Mouse (Mus musculus) forebrain, embryonic 14.5 days (tissue): ENCODE measurements at regions not wholly inside any gene's neighbourhood (a gene's known extent, or its start where the extent isn't known, plus 50 kb on each side); places are given as distances from the start of the nearest gene placed in this dataset.
A peak's percentile ranks its signal among the peaks of the same experiment; 100 is the strongest.

Experiments
- ATAC-seq: fragments of 200-750 bp; cut with Nextera tagmentation; 2 replicates; pipeline ENCODE4 v1.8.0; 2017; ENCODE audit warnings: mild to moderate bottlenecking, moderate library complexity
- DNase-seq: peaks from one replicate; pipeline ENCODE4 v3.0.0-alpha.2; 2015; ENCODE audit warnings: low spot score
- H3K27ac ChIP-seq: fragments of 300-500 bp; sonication (generic); 2 replicates; pipeline ENCODE4 v1.5.1; 2014; ENCODE audit warnings: low read depth, mild to moderate bottlenecking, control low read depth, low read length, moderate library complexity
- H3K27me3 ChIP-seq: fragments of 300-500 bp; sonication (generic); replicated peaks from 2 replicates; pipeline ENCODE4 v1.6.1; 2014; ENCODE audit warnings: low read length, control low read depth, mixed read lengths; ENCODE audit not compliant: control insufficient read depth, insufficient read depth
- H3K36me3 ChIP-seq: fragments of 300-500 bp; sonication (generic); 2 replicates; pipeline ENCODE4 v1.6.1; 2014; ENCODE audit warnings: low read length, control low read depth; ENCODE audit not compliant: control insufficient read depth, insufficient read depth
- H3K4me1 ChIP-seq: fragments of 300-500 bp; sonication (generic); 2 replicates; pipeline ENCODE4 v1.6.1; 2014; ENCODE audit warnings: antibody characterized with exemption, low read length, control low read depth; ENCODE audit not compliant: control insufficient read depth, insufficient read depth
- H3K4me2 ChIP-seq: fragments of 300-500 bp; sonication (generic); 2 replicates; pipeline ENCODE4 v1.6.1; 2014; ENCODE audit warnings: mild to moderate bottlenecking, control low read depth, low read length
- H3K4me3 ChIP-seq: fragments of 300-500 bp; sonication (generic); 2 replicates; pipeline ENCODE4 v1.5.1; 2014; ENCODE audit warnings: low read depth, low read length, control low read depth
- H3K9ac ChIP-seq: fragments of 300-500 bp; sonication (generic); 2 replicates; pipeline ENCODE4 v1.6.1; 2014; ENCODE audit warnings: mild to moderate bottlenecking, low read length, control low read depth, moderate library complexity
- H3K9me3 ChIP-seq: fragments of 300-500 bp; sonication (generic); replicated peaks from 2 replicates; pipeline ENCODE4 v1.6.1; 2016; ENCODE audit warnings: low read length, control low read depth, mixed read lengths; ENCODE audit not compliant: control insufficient read depth
- WGBS: fragments of 180-500 bp; shearing (Covaris S2); extraction: QIAGEN DNeasy Blood & Tissue Kit; methylation state at CpG from one replicate; pipeline ENCODE4 v1.1.7; 2014; 5-methylcytosine and 5-hydroxymethylcytosine counted together

- Histone ChIP-seq H3K4me2 (peak overlapping the region; percentile 23; the same call in 1 of the 2 replicates), H3K9ac (no peak overlapping the region), H3K9me3 (no peaks in the 10 kb centered on the region), H3K4me1 (peaks cover 8% of the 10 kb centered on the region), H3K36me3 (no peaks in the 10 kb centered on the region), H3K4me3 (no peak overlapping the region), H3K27me3 (no peaks in the 10 kb centered on the region), H3K27ac (no peak overlapping the region)
- ATAC-seq (peak; percentile 88), DNase-seq (peak; percentile 72)
- 3% methylated on average over 3 of the region's 3 CpGs for WGBS
Observed at GRCm38 (mm10) chr2:133400963-133401362, 151.0 kb upstream of the Bmp2 start.

- no peak overlapping the region for H3K27ac ChIP-seq
- no peak for ATAC-seq
- H3K36me3 ChIP-seq, result no peaks in the 10 kb centered on the region
- H3K9me3 ChIP-seq, result no peaks in the 10 kb centered on the region
- H3K4me3 ChIP-seq, result no peak overlapping the region
- DNase-seq, result no peak
- no peaks in the 10 kb centered on the region for H3K27me3 ChIP-seq
- no peak overlapping the region for H3K9ac ChIP-seq
- H3K4me2 ChIP-seq, result no peak overlapping the region
- WGBS, result 85% methylated on average over 8 of the region's 8 CpGs
- H3K4me1 ChIP-seq, result no peaks in the 10 kb centered on the region
Observed at GRCm38 (mm10) chr2:133416990-133417581, 134.9 kb upstream of the Bmp2 start.

- ATAC-seq (no peak), DNase-seq (no peak)
- WGBS, result 84% methylated on average over 6 of the region's 6 CpGs
- Histone ChIP-seq H3K9me3 (no peaks in the 10 kb centered on the region), H3K36me3 (no peaks in the 10 kb centered on the region), H3K4me2 (no peak overlapping the region), H3K4me1 (no peaks in the 10 kb centered on the region), H3K27me3 (no peaks in the 10 kb centered on the region), H3K9ac (no peak overlapping the region), H3K27ac (no peak overlapping the region), H3K4me3 (no peak overlapping the region)
Observed at GRCm38 (mm10) chr2:133419686-133420303, 132.2 kb upstream of the Bmp2 start.

- 90% methylated on average over 5 of the region's 5 CpGs for WGBS
- Histone ChIP-seq H3K4me1 (no peaks in the 10 kb centered on the region), H3K9me3 (no peaks in the 10 kb centered on the region), H3K4me3 (no peak overlapping the region), H3K36me3 (no peaks in the 10 kb centered on the region), H3K27ac (no peak overlapping the region), H3K4me2 (no peak overlapping the region), H3K9ac (no peak overlapping the region), H3K27me3 (no peaks in the 10 kb centered on the region)
- DNase-seq, result no peak
- ATAC-seq, result no peak
Observed at GRCm38 (mm10) chr2:133425538-133425937, 126.4 kb upstream of the Bmp2 start.

- H3K9me3 ChIP-seq, result no peaks in the 10 kb centered on the region
- WGBS, result 36% methylated on average over 1 of the region's 1 CpGs
- H3K4me2 ChIP-seq, result no peak overlapping the region
- no peak overlapping the region for H3K27ac ChIP-seq
- H3K36me3 ChIP-seq, result no peaks in the 10 kb centered on the region
- H3K4me3 ChIP-seq, result no peak overlapping the region
- DNase-seq, result no peak
- no peaks in the 10 kb centered on the region for H3K27me3 ChIP-seq
- H3K4me1 ChIP-seq, result no peaks in the 10 kb centered on the region
- ATAC-seq, result no peak
- no peak overlapping the region for H3K9ac ChIP-seq
Observed at GRCm38 (mm10) chr2:133427039-133427438, 124.9 kb upstream of the Bmp2 start.

- Histone ChIP-seq H3K4me3 (no peak overlapping the region), H3K9ac (no peak overlapping the region), H3K27ac (no peak overlapping the region), H3K4me1 (no peaks in the 10 kb centered on the region), H3K9me3 (no peaks in the 10 kb centered on the region), H3K36me3 (no peaks in the 10 kb centered on the region), H3K27me3 (no peaks in the 10 kb centered on the region), H3K4me2 (no peak overlapping the region)
- DNase-seq, result no peak
- WGBS, result 79% methylated on average over 2 of the region's 2 CpGs
- no peak for ATAC-seq
Observed at GRCm38 (mm10) chr2:133429369-133430062, 122.4 kb upstream of the Bmp2 start.

- WGBS, result 62% methylated on average over 4 of the region's 4 CpGs
- H3K4me2 ChIP-seq, result no peak overlapping the region
- no peaks in the 10 kb centered on the region for H3K4me1 ChIP-seq
- no peaks in the 10 kb centered on the region for H3K9me3 ChIP-seq
- no peak for ATAC-seq
- peak; percentile 9 for DNase-seq
- no peaks in the 10 kb centered on the region for H3K36me3 ChIP-seq
- H3K27ac ChIP-seq, result no peak overlapping the region
- H3K9ac ChIP-seq, result no peak overlapping the region
- H3K27me3 ChIP-seq, result no peaks in the 10 kb centered on the region
- no peak overlapping the region for H3K4me3 ChIP-seq
Observed at GRCm38 (mm10) chr2:133430741-133431438, 121.1 kb upstream of the Bmp2 start.

GRCm38 (mm10) chr2:133432141-133432813, 119.7 kb upstream of the Bmp2 start:
- Histone ChIP-seq H3K4me3 (no peak overlapping the region), H3K27ac (no peak overlapping the region), H3K4me2 (no peak overlapping the region), H3K4me1 (no peaks in the 10 kb centered on the region), H3K36me3 (no peaks in the 10 kb centered on the region), H3K27me3 (no peaks in the 10 kb centered on the region), H3K9ac (no peak overlapping the region), H3K9me3 (no peaks in the 10 kb centered on the region)
- ATAC-seq, result no peak
- no peak for DNase-seq
- 87% methylated on average over 10 of the region's 10 CpGs for WGBS
